Mouse (Mus musculus): ENCODE results near the gene Kpna1. TPM values are rescaled to one million over a fixed set of nuclear protein-coding genes. Genes with fewer than 3 reads are reported as not detected.
A peak's percentile ranks its signal among the peaks of the same experiment; 100 is the strongest.

Gene Kpna1
- total and polyA plus RNA-seq, 3 experiments: 18.7 to 128 (median 112) TPM

DNA sequence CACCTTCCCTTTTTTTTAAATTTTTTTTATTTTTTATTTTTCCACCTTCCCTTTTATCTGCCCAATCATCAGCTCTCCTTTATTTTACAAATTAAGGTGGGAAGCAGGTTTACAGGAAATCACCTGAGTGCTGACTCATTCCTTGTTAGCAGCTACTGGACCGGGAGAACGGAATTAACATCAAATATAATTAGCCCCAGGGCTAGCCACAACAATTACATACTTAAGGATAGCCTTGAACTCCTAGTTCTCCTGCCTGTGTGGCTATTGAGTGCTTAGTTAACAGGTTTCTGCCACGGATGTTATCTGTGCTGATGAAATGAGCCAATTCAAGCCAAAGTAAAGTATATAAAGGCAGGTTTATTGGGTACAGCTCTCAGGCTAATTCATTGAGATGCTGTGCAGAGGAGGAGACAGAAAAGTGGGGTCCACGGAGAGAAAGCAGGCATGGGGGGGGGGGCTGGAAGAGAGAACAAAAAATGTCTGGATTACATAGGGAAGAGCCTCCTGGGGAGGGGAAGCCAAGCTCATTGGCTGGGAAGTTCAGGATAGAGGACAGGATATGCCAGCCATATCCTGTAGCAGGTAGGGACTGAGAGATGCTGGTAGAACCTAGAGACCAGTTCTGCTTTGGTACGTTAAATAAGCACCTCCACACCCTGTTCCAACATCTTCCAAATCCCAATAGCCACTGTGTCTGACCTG, 12.0 kb upstream of the Kpna1 start:
- no peaks in the 10 kb centered on the region for H3K27me3 ChIP-seq (ENCODE audit: control insufficient read depth, insufficient read depth, low read length)
- WGBS: 68% methylated on average over 5 of the region's 5 CpGs
- TF ChIP-seq EP300 (IDR thresholded peaks at IDR 0.05; ENCODE audit: insufficient read depth, low read depth, low read length) (no peak), POLR2A (IDR thresholded peaks at IDR 0.05; ENCODE audit: insufficient read depth, low read depth, low read length) (no peak), CTCF (IDR thresholded peaks at IDR 0.05) (no peak)
- DNase-seq: no peak
- no peak overlapping the region for H3K9ac ChIP-seq (ENCODE audit: low read depth, low read length)
- H3K4me3 ChIP-seq: no peak overlapping the region
- H3K27ac ChIP-seq: no peak overlapping the region
- H3K36me3 ChIP-seq (ENCODE audit: control insufficient read depth, insufficient read depth, low read length): peaks cover 13% of the 10 kb centered on the region
- H3K4me1 ChIP-seq (ENCODE audit: control insufficient read depth, insufficient read depth, low read length): no peaks in the 10 kb centered on the region; the same call in 1 of the 2 replicates
- intact Hi-C loops (cut with DNase I): no loop called here
- H3K79me2 ChIP-seq (replicated peaks; ENCODE audit: control insufficient read depth, insufficient read depth, low read length): no peaks in the 10 kb centered on the region

DNA sequence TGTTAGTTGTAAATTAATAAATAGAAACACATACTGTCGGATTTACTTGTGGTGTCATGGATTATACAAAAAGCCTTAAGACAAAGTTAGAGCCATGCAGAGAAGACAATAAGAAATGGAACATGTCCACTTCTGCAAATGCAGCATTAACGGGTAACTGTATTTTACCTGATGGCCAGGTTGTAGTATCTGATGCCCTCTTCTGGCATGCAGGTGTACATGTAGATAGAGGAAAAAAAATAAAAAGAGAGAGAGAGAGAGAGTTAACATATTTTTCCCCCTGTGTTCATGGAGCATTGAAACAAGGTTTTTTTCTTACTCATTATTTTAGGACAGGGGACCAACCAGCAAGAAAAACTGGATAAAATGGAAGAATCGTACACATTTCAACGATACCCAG, 11.2 kb upstream of the Kpna1 start:
- H3K27me3 ChIP-seq (ENCODE audit: control insufficient read depth, insufficient read depth, low read length): no peaks in the 10 kb centered on the region
- no peak overlapping the region for H3K4me3 ChIP-seq
- peaks cover 16% of the 10 kb centered on the region for H3K36me3 ChIP-seq (ENCODE audit: control insufficient read depth, insufficient read depth, low read length)
- no peak overlapping the region for H3K9ac ChIP-seq (ENCODE audit: low read depth, low read length)
- intact Hi-C loops (cut with DNase I): no loop called here
- no peak for DNase-seq
- TF ChIP-seq POLR2A (IDR thresholded peaks at IDR 0.05; ENCODE audit: insufficient read depth, low read depth, low read length): no peak
- TF ChIP-seq EP300 (IDR thresholded peaks at IDR 0.05; ENCODE audit: insufficient read depth, low read depth, low read length): no peak
- peak; percentile 47 for TF ChIP-seq CTCF (IDR thresholded peaks at IDR 0.05)
- no peaks in the 10 kb centered on the region for H3K79me2 ChIP-seq (replicated peaks; ENCODE audit: control insufficient read depth, insufficient read depth, low read length)
- 90% methylated on average over 4 of the region's 4 CpGs for WGBS
- H3K27ac ChIP-seq: no peak overlapping the region
- no peaks in the 10 kb centered on the region; the same call in 1 of the 2 replicates for H3K4me1 ChIP-seq (ENCODE audit: control insufficient read depth, insufficient read depth, low read length)

DNA sequence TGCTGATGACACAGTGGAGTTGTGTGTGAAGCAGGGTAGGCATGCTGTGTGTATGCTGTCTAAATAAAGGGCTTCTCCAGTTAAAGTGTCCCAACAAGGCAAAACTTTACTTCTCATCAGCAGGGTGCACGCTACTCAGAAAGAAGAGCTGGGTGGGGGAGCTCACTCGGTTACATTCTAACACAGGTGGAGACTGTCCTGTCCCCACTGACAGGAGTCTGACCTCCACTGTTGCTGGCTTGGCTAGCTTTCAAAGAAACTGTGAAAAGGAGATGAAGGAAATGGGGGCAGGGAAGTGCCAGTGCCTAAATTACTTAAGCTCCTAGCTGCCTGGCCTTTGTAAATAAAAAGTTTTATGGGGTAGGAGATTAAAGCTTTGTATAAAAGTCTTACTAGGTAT, 10.4 kb upstream of the Kpna1 start:
- Histone ChIP-seq H3K9ac (ENCODE audit: low read depth, low read length) (no peak overlapping the region), H3K4me3 (no peak overlapping the region), H3K27me3 (ENCODE audit: control insufficient read depth, insufficient read depth, low read length) (no peaks in the 10 kb centered on the region), H3K27ac (no peak overlapping the region), H3K4me1 (ENCODE audit: control insufficient read depth, insufficient read depth, low read length) (no peaks in the 10 kb centered on the region; the same call in 1 of the 2 replicates), H3K36me3 (ENCODE audit: control insufficient read depth, insufficient read depth, low read length) (peaks cover 16% of the 10 kb centered on the region), H3K79me2 (replicated peaks; ENCODE audit: control insufficient read depth, insufficient read depth, low read length) (no peaks in the 10 kb centered on the region)
- intact Hi-C loops (cut with DNase I): no loop called here
- DNase-seq: no peak
- TF ChIP-seq POLR2A (IDR thresholded peaks at IDR 0.05; ENCODE audit: insufficient read depth, low read depth, low read length): no peak
- no peak for TF ChIP-seq CTCF (IDR thresholded peaks at IDR 0.05)
- no peak for TF ChIP-seq EP300 (IDR thresholded peaks at IDR 0.05; ENCODE audit: insufficient read depth, low read depth, low read length)
- WGBS: 50% methylated on average over 2 of the region's 2 CpGs

DNA sequence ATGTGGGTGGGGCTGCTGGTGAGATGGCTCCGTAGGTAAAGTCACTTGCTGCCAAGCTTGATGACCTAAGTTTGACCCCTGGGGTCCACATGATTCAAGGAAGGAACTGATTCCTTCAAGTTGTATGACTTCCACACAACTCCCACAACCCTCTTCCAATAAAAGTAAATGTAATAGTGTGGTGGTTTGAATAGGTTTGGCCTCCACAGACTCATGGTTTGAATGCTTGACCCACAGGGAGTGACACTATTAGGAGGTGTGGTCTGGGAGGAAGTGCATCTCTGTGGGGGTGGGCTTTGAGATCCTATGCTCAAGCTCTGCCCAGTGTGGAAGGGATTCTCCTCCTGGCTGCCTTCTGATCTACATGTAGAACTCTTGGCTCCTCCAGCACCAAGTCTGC, 4.5 kb upstream of the Kpna1 start:
- 38% methylated on average over 1 of the region's 1 CpGs for WGBS
- DNase-seq: no peak
- no peak overlapping the region for H3K9ac ChIP-seq (ENCODE audit: low read depth, low read length)
- intact Hi-C loops (cut with DNase I): no loop called here
- H3K4me1 ChIP-seq (ENCODE audit: control insufficient read depth, insufficient read depth, low read length): no peaks in the 10 kb centered on the region; the same call in 1 of the 2 replicates
- H3K36me3 ChIP-seq (ENCODE audit: control insufficient read depth, insufficient read depth, low read length): peaks cover 14% of the 10 kb centered on the region
- TF ChIP-seq EP300 (IDR thresholded peaks at IDR 0.05; ENCODE audit: insufficient read depth, low read depth, low read length) (no peak), CTCF (IDR thresholded peaks at IDR 0.05) (no peak), POLR2A (IDR thresholded peaks at IDR 0.05; ENCODE audit: insufficient read depth, low read depth, low read length) (no peak)
- no peaks in the 10 kb centered on the region for H3K27me3 ChIP-seq (ENCODE audit: control insufficient read depth, insufficient read depth, low read length)
- no peaks in the 10 kb centered on the region for H3K79me2 ChIP-seq (replicated peaks; ENCODE audit: control insufficient read depth, insufficient read depth, low read length)
- H3K27ac ChIP-seq: no peak overlapping the region
- H3K4me3 ChIP-seq: no peak overlapping the region

DNA sequence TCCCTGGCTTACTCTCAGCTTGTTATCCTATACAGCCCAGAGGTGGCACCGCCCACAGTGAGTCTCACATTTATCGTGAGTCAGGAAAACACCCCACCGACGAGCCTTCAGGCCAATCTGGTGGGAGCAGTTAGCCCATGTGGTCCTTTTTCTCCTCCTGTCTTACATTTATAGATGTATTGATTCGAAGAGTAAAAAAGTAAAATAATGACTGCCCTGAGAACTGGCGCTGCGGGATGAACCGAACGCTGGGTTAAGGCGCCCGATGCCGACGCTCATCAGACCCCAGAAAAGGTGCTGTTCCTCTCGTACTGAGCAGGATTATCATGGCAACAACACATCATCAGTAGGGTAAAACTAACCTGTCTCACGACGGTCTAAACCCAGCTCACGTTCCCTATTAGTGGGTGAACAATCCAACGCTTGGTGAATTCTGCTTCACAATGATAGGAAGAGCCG, 2.8 kb downstream of the Kpna1 start:
- Histone ChIP-seq H3K9ac (ENCODE audit: low read depth, low read length) (no peak overlapping the region), H3K27ac (no peak overlapping the region), H3K79me2 (replicated peaks; ENCODE audit: control insufficient read depth, insufficient read depth, low read length) (no peaks in the 10 kb centered on the region), H3K4me3 (no peak overlapping the region), H3K36me3 (ENCODE audit: control insufficient read depth, insufficient read depth, low read length) (peaks cover 2% of the 10 kb centered on the region; the same call in 1 of the 2 replicates), H3K4me1 (ENCODE audit: control insufficient read depth, insufficient read depth, low read length) (peaks cover 3% of the 10 kb centered on the region), H3K27me3 (ENCODE audit: control insufficient read depth, insufficient read depth, low read length) (no peaks in the 10 kb centered on the region)
- 55% methylated on average over 19 of the region's 19 CpGs for WGBS
- no peak for TF ChIP-seq CTCF (IDR thresholded peaks at IDR 0.05)
- no peak for TF ChIP-seq POLR2A (IDR thresholded peaks at IDR 0.05; ENCODE audit: insufficient read depth, low read depth, low read length)
- TF ChIP-seq EP300 (IDR thresholded peaks at IDR 0.05; ENCODE audit: insufficient read depth, low read depth, low read length): no peak
- intact Hi-C loops (cut with DNase I): no loop called here
- peak; percentile 98 to 100 for DNase-seq

DNA sequence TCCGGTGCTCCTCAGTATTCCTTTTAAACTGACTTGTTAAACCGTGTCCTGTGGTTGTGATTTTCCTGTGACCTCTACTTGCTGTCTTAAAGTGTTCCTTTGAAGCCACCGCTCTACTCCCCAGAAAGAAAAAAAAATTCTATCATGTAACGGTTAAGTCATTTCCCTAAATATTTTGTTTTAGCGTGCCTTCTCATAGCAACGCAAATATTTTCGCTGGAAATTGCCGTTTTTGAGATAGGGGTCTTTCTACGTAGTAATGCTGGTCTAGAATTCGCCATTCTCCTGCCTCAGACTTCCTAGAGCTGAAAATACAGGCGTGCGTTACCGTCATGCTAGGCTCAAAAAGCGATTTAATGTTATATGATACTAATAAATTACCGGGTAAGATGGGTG, 4.0 kb downstream of the Kpna1 start:
- WGBS: 5% methylated on average over 15 of the region's 15 CpGs
- intact Hi-C loops (cut with DNase I): loop anchor here (2.0 kb wide), 1 partner anchor 58 kb away; the partner anchor contains the start of gene Wdr5b
- DNase-seq: no peak
- TF ChIP-seq EP300 (IDR thresholded peaks at IDR 0.05; ENCODE audit: insufficient read depth, low read depth, low read length): no peak
- no peak for TF ChIP-seq CTCF (IDR thresholded peaks at IDR 0.05)
- no peak for TF ChIP-seq POLR2A (IDR thresholded peaks at IDR 0.05; ENCODE audit: insufficient read depth, low read depth, low read length)
- Histone ChIP-seq H3K79me2 (replicated peaks; ENCODE audit: control insufficient read depth, insufficient read depth, low read length) (peaks cover 2% of the 10 kb centered on the region; the same call in 1 of the 2 replicates), H3K27ac (peak overlapping the region; percentile 96), H3K9ac (ENCODE audit: low read depth, low read length) (peak overlapping the region; percentile 27; the same call in 1 of the 2 replicates), H3K36me3 (ENCODE audit: control insufficient read depth, insufficient read depth, low read length) (peaks cover 2% of the 10 kb centered on the region), H3K27me3 (ENCODE audit: control insufficient read depth, insufficient read depth, low read length) (no peaks in the 10 kb centered on the region), H3K4me1 (ENCODE audit: control insufficient read depth, insufficient read depth, low read length) (peaks cover 3% of the 10 kb centered on the region), H3K4me3 (peak overlapping the region; percentile 87)
